Mouse (Mus musculus) ovary, postnatal 14 days (tissue): Measurements from ENCODE around the gene Mars.

Source experiments
- DNase-seq: peaks from one replicate; pipeline ENCODE4 v3.0.0; 2022; ENCODE audit warnings: low spot score

Mars gene

GRCm38 (mm10) chr10:127286730-127287129, 24.9 kb downstream of the Mars start:
- no peak for DNase-seq

GRCm38 (mm10) chr10:127286194-127286593, 25.4 kb downstream of the Mars start:
- DNase-seq: no peak

DNA sequence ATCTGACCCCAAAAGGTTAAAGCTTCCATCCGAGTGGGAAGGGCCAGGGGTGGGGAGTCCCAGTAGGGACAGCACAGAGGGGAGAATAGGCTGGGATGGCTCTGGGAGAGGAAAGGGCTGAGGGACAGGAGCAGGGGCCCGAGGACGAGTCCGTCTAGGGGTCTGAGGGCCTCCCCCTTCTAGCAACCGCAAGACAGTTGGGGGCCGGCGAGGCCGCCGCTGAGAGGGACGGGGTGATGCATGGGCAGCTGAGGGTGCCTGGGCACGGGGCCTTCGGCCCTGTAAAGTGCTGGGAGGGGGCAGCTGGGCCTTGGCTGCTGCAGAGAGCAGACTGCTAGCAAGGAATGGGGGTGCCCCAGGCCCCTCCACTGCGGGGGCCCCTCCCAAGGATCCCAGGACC, 25.9 kb downstream of the Mars start:
- no peak for DNase-seq

DNA sequence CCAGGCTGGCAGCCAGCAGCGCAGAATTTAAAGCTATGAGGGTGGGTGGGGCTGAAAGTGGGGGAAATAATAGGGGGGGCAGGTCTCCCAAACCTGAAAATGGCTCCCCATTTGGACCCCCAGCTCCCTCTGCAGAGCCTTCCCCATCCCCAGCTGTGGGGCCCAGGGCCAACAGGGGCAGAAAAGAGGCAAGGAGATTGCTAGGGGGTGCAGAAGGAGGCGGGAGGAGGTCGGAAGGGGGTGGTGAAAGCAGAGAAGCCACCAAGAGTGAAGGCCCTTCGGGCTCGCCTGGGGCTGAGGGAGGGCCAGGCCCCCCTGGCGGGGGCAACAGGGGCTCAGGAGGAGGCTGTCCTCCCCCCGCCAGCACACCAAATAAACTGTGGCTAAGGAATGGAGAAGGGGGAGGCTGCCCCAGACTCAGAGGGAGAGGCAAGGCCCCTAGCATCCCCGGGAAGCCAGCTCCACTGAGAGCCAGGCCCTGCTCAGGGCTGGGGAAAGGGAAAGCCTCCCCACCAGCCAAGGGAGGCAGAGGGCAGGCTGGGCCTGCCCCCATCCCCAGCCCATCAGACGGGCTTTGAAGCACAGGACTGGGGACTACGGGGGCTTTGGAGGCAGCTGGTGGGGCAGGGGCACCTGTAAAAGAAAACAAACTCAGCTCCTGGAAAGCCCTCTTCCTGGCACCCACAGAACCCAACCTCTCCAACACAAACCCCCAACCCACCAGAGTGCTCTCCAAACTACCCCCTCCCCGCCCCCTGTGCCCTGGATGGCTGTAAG, 26.7 kb downstream of the Mars start:
- no peak for DNase-seq

DNA sequence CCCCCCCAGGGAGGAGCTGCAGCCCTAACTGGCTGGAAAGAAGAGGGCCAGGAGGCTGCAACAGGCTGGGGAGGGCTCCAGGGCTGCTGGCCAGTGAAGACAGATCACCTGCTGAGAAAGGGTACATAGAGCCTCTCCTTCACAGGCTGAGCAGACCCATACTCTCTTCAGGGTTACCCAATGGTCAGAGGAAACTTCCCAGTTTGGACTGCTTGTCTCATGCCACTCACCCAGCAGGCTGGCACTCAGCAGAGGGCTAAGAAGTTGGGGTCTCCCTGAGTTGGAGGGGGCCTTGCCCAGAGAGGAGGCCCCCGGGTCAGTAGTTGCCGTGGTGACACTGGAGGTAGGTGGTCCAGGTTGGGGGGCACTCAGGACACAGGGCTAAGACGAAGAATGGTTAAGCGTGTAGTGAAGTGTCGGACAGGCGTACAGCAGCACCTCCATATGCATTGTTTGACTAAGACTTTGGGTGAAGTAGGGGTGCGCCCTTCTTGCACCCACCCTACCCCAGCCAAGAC, 27.4 kb downstream of the Mars start:
- DNase-seq: no peak

- DNase-seq: no peak
These were observed 28.9 kb downstream of the Mars start for GRCm38 (mm10) chr10:127282620-127283215.

DNA sequence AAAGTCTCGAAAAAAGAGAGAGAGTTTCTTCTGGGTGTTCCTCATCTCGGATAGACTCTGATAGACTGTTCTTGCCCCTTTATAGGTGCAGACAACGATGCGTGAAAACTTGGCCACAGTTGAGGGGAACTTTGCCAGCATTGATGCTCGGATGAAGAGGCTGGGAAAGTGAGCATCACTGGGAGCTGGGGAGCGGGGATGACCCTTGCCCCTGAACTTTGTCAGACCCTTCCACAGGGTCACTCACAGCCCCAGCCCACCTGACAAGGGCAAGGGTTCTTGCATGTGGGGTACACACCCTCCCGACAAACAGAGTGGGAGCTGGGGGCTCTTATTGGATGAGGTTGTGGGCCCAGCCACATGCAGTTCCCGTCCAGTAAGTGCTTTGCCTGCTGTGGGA, 30.3 kb downstream of the Mars start:
- no peak for DNase-seq

DNA sequence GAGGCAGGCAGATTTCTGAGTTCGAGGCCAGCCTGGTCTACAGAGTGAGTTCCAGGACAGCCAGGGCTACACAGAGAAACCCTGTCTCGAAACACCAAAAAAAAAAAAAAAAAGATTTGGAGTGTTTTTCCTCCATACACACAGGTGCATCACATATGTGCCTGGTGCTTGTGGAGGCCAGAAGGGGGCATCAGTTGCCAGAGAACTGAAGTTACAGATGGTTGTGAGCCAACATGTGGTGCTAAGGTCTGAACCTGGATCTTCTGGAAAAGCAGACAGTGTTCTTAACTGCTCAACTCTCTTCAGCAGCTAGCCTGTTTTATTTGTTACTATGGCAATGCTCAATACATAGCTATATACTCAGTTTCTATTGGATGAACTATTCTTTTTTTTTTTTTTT, 31.9 kb downstream of the Mars start:
- no peak for DNase-seq

DNA sequence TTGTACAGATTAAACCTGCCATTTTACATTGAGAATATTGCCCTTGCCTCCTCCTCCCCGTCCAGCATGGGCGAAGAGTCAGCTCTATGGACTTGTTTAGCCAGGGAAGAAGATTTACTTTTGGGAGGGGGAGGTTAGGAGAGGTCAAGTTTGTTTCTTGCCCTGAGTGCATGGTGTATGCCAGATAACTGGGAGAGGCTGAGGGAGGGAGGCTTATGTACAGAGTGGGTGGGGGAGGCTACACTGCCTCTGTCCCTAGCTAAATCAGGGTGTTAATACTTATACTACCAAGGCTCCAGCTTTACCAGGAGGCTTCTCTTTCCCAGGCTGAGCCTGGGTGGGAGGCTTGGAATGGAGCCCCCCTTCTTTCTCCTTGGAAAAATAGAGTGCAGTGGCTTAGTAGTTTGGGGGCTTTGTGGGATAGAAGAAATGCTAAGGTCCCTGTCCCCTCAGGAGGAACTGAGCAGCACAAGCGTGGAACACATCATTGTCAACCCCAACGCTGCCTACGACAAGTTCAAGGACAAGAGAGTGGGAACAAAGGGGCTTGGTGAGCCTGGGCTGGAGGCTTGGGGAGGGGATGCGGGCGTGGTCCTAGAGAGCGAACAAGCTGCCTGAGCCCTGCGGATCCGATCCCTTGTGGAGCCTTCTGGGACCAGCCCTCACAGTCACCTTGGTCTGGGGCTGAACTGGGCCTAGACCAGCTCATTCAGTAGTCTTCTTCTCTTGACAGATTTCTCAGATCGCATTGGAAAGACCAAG, 37.1 kb downstream of the Mars start:
- no peak for DNase-seq

DNA sequence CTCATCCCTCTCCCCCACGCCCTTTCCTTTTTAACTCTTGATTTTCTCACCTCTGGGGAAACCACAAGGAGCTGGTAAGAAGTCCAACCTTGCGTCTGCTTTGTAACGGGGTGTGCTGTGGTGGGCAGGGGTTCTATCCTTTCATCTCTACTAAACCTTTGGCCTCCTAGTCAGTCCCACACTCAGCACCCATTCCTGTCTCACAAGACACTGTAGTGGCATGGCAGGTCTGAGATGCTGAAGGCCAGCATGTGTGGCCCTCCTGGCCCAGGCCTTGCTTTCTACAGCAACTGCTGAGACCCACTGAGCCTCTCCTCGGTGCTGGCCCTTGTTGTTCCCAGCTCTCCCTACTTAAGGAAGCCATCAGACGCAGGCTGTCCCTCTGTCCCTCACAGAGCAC, 39.2 kb downstream of the Mars start:
- DNase-seq: no peak

DNA sequence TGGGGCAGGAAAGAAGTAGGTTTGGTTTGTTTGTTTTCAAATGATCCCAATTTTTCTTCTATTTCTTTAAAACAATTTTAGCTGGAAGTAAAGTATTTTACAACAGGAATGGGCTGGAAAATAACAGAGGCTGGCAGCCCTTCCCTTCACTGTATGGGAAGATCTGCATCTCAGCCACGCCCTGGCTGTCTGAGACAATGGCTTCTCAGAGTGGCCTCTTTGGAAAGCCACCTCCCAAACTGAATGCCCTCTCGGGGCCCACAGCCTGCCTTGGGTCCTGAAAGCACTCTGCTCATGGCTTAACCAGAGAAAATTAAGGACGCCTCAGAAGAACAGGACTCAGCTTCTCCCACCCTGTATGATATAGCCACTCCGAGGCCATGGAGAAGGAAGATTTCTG, 41.7 kb downstream of the Mars start:
- no peak for DNase-seq

GRCm38 (mm10) chr10:127269036-127269435, 42.5 kb downstream of the Mars start:
- DNase-seq: no peak

GRCm38 (mm10) chr10:127268401-127268800, 43.2 kb downstream of the Mars start:
- no peak for DNase-seq

GRCm38 (mm10) chr10:127267318-127267717, 44.3 kb downstream of the Mars start:
- DNase-seq: no peak

GRCm38 (mm10) chr10:127266112-127267091, 45.2 kb downstream of the Mars start, which contains the start of gene Dctn2:
Dctn2 (plus strand) TSS chr10:127266368.
- DNase-seq: peak; percentile 82

DNA sequence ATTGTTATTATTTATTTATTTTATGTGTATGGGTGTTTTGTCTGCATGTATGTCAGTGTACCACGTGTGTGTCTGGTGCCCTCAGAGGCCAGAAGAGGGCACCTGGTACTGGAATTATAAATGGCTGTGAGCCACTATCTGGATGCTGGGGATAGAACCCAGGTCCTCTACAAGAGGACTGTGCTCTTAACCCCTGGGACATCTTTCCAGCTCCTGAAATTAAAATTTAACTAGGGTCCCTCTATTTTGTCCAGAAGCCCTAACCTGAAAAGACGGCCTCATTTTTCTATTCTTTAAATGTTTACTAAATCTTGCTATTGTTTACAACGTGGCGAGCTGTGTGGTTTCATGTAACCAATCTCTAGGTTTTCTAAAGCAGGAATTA, 45.9 kb downstream of the Mars start:
- DNase-seq: no peak

- DNase-seq: no peak
These were observed 46.6 kb downstream of the Mars start for GRCm38 (mm10) chr10:127264971-127265370.

GRCm38 (mm10) chr10:127264336-127264735, 47.2 kb downstream of the Mars start:
- DNase-seq: no peak

- no peak for DNase-seq
These were observed 48.0 kb downstream of the Mars start for GRCm38 (mm10) chr10:127263631-127264030.

DNA sequence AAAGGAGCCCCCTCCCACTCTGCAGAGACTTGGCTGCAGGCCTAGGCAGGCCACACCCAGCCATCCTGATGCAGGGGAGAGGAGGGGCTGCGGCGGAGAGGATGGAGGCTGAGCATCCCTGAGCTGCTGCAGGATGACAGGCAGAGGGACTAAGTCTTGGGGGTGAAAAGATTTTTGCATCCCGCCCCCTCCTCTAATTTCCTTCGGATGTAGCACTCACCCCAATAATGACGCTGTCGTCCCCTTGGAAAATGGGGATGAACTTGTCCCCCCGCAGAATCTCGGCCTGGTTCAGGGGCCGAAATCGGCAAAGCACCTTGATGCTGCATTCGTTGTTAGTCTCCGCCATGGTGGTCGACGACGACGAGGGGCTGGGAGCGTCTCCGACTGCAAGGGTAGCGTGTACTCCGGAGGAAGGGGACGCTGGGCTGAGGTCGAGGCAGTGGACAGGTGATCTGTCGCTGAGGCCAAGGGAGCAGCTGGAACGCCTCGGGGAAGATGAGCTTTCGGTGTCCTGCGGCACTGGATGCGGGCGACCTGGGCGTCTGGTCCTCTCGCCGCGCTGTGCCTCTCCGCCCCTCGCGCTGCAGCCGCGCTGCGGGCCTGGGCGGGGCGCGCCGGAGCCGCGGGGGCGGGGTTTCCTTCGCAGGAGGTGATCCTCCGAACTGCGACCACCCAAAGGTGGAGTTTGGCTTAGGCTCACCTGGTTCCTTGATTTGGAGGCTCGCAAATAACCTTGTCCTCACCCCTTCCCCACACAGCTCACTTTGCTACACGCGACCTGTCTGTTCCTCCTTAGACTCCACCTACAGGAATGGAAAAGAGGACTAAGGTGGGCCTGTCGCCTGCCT, 48.8 kb downstream of the Mars start, which contains the start of gene Kif5a:
Gene Kif5a, minus strand, starts transcription at position 801 of the 851 bp plus-strand sequence.
- no peak for DNase-seq
